Mouse (Mus musculus): Measurements from ENCODE around the gene Idh2.
"Not testable (repeated sequence)": the region's sequence is repeated elsewhere in the genome, so short reads cannot be mapped to it uniquely, and the experiment has no call there.

Idh2 gene

DNA sequence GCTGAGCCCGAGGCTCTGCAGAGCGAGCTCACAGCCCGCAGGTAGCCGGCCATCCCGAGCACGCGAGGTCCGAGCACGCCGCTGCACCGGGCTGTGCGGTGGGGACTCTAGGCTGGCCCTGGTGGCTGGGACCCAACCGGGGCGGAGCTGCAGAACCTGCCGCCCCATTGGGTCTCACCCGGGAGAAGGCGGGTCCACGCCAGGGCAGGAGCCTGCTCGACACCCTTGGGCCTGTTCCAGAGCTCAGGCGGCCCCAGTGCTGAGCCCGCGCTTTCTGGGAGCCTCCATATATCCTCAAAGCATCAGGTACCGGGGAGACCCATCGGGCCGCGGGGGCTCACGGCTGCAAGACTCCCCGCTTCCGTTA lies at the start of gene Idh2:
Gene Idh2, minus strand, starts transcription at position 169 of the 367 bp plus-strand sequence.
- DNase-seq (ENCODE audit: low read depth, low spot score): peak; percentile 65

DNA sequence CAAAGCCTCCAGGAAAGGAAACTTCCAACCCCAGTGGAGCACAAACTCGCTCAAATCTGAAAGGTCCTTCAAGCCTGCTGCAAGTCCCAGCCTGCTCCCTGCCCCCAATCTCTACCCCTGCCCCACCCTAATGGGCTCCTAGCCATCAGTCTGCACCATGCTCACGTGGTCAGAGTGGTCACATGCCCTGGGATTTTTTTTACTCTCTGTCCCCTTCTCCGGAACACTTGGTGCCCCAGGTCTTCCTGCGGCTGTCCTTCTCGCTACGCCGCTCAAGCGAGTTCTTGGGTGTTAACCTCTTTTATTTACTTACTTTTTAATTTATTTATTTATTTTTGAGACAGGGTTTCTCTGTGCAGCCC lies 45.7 kb upstream of the Idh2 start:
- no peak for DNase-seq (ENCODE audit: low read depth, low spot score)

DNA sequence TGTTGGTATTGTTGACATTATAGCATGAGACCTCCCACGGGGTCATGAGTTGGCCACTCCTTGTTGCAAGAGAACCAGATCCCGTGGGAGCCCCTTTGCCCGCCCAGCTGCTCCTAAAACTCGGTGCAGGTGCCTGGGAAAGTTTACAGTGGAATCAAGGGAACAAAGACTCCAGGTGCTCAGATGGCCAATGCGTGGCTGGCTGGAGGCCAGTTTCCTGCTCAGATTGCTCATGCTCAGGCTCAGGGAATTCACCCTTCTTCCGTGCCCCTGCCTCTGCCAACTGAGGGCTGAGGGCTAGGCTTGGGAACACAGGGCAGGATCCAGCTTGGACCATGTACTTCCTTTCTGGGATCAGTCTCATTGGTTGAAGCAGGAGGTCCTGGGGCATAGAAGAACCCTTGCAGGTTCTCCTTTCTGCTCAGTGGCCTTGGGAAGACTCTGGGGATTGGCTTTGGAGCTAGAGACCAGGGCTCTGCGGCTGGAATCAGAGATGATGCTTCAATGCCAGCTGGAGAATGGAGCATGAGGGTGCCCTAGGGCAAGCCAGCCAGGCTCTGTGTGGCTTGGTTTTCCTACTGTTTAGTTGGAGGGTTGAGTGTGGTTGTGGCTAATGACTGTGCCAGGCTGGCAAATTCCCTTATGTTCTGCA lies 45.2 kb upstream of the Idh2 start:
- no peak for DNase-seq (ENCODE audit: low read depth, low spot score)

DNA sequence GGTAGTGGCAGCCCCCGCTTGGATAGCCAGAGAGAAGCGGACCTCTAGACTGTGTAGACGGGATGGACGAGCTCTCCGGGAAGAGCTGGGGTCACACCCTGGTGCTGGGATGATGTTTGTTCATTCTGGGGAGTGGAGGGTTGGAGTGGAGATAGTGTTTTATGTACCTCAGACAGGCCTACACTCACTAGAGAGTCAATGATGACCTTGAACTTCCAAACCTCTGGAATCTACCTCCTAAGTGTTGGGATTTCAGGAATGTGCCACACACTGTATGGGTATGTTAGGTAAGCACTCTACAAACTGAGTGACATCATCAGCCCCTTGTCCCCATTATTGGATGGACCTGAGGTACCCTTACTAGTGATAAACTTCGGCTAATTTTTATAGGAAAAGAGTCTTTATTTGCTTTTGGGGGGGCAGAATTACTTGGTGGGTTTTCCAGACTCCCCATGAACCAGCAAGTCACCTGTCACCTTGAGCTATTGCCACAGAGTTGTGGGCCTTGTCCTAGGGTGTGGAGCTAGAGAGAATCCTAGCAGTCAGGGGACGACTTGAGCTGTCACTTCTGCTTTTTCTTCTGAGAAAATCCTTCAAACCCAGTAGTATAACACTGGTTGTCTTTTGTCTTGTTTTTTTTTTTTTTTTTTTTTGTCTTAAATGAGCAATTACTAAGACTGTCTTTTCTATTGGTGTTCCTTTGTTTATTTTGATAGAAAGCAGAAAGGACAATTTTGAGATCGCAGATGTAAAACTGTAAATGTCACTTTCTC lies 43.5 kb upstream of the Idh2 start:
- no peak for DNase-seq (ENCODE audit: low read depth, low spot score)

DNA sequence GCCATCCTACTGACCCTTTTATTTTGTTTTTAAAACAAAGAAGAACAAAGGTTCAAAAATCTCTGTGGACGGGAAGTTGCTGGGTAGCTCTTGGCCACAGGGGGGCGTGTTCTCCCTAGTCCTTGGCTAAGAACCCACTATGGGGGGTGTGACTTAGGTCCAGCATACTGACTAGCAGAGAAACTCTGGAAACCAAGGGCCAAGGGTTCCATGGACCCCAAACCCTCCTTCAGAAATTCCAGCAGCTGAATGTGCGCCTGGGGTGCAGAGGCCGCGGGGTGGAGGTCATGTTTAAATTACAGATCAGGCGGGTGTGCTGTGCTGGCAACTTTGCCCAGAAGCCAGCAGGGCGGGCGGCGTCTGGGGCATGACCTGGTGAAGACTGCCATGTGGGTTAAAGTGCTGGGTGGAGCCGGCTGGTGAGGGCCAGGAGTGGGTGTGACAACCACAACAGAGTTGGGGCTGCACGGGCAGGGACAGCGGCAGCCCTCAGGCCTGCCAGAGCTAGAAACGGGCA lies 41.6 kb upstream of the Idh2 start:
- no peak for DNase-seq (ENCODE audit: low read depth, low spot score)

DNA sequence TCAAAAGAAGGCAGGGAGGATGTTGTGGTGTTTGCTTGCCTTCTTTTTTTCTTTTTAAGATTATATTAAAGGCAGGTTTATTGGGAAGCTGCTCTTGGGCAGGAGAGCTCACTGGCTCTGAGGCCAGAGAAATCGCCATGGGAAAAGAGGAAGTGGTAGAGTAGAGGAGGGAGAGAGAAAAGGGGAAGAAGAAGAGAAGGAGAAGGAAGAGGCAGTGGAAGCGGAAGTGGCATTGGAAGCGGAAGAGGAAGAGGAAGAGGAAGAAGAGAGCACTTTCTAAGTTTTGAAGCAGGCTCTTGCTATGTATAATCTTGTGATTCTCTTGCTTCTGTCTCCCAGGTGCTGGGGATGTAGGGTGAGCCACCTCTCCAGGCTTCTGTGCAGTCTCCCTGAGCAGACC lies 39.5 kb upstream of the Idh2 start:
- DNase-seq (ENCODE audit: low read depth, low spot score): no peak

DNA sequence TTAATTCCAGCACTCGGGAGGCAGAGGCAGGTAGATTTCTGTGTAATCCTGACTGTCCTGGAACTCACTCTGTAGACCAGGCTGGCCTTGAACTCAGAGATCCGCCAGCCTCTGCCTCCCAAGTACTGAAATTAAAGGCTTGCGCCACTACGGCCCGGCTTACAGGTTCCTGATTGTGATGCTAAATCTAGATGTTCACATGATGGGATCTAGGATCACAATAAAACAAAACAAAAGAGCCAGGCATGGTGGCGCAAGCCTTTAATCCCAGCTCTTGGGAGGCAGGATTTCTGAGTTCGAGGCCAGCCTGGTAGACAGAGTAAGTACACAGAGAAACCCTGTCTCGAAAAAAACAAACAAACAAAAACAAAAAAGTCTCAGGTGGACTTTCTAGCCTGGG lies 37.6 kb upstream of the Idh2 start:
- no peak for DNase-seq (ENCODE audit: low read depth, low spot score)

DNA sequence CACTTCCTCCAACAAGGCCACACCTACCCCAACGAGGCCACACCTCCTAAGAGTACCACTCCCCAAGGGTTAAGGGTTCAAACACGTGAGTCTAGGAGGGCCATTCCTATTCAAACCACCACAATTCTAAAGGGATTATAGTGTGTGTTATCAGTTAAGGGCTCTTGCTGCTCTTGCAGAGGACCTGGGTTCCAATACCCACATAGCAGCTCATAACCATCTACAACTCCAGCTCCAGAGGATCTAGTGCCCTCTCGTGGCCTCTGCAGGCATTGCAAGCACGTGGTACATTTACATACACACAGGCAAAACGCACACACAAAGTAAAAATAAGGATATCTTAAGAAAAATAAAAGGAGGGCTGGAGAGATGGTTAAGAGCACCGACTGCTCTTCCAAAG lies 37.0 kb upstream of the Idh2 start:
- no peak for DNase-seq (ENCODE audit: low read depth, low spot score)

DNA sequence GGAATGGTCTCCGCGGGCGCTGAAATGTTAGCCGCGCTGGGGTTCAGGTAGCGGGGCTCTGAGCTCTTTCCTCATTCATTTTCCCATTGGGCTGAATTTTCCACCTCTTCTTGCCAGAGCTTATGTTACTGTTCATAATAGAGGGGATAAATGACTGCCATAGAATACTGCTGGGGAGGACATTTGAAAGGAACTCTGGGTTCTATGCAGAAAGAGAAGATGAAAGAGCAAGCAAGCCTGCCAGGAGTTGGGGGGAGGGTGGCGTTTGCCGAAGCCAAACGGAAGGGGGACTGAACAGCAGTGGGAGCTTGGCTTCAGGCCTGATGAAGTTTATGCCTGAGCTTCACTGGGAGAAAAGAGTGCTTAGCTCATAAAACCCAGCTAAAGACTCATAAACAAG lies 34.2 kb upstream of the Idh2 start:
- no peak for DNase-seq (ENCODE audit: low read depth, low spot score)

DNA sequence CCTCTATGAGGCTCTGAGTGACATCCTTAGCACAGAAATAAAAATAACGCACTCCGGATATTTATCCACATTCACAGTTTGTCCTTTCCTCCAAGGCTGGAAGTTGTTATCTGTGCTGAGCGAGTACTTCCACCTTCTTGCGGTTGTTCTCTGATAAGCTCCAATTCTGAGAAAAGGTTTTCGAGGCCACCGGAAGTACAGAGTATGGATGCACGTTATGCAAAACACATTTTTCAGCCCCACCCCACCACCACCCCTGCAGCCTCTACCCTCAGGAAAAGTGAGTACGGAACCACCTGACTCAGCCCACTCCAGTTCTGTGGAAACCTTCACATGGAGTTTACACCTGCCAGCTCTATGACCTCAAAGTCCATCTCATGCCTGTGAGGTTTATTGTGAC lies 30.9 kb upstream of the Idh2 start:
- no peak for DNase-seq (ENCODE audit: low read depth, low spot score)

DNA sequence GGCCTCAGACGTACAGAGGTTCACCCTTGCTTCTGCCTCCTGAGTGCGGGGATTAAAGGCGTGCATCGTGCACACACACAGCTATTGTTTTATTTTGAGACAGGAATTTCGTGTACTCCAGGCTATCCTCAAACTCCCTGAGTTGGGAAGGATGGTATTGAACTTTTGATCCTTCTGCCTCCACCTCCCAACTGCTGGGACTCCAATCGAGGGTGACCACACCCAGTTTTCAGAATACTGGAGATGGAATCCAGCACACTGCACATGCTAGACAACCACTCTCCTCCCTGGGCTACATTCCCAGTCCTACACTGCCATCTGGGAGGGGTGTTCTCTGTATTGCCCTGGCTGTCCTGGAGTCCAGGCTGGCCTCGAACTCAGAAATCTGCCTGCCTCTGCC lies 29.5 kb upstream of the Idh2 start:
- DNase-seq (ENCODE audit: low read depth, low spot score): no peak

DNA sequence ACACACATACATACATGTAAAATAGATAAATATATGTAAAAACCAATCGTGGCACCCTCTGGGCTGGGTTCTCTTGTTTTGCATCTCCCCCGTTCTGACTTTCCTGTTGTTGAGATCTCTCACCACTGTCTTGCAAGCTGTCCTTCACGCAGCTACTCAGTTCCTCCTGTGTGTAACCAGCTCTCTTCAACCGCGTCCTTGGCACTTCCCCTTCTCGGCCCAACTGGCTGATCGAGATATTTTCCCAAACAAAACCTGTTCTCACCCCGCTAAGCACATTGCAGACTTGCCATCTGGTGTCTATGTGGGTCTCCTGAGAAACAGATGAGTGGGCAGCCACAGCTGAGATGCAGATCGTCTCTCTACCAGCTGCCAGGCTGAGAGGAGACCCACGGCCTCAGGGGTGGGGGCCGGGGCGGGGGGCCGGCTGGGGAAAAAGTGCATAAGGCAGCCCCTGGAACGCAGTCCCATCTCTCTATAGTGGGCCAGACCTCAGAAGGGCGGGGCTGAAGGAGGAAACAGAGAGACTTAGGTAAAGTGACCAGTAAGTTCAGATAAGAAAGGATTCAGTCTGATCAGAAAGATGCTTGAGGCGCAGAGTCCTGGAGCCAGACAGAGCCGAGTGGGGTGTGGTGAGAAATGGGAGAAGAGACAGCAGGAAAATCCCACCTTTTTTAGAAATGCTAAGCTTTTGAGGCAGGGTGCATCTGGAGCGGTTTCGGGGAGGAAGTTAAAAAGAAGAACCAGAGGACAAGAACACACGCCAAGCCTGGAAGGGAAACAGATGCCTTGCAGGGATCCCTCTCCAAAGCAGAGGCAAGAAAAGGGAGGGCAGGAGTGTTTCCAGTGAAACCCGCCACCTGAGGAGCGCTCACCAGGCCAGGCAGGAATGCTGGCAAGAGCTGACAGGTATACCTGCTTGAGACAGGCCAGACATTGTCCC lies 28.4 kb upstream of the Idh2 start:
- no peak for DNase-seq (ENCODE audit: low read depth, low spot score)

DNA sequence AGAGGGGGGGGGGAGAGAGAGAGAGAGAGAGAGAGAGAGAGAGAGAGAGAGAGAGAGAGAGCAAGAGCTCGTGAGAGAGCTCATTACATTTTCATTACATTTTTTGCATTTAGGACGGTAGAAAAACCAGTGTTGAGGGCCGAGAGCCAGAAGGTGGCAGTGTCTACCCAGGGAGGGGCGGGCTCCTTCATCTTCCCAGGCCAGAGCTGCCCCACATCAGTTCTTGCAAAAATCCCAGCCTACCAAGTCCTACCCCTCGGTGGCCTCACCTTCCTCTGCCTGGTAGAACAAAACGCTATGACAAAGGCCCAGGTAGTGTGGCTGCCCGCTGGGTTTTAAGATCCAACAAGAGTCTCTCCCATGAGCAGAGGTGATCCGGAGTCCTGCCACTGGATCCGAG lies 25.6 kb upstream of the Idh2 start:
- peak; percentile 57 for DNase-seq (ENCODE audit: low read depth, low spot score)

DNA sequence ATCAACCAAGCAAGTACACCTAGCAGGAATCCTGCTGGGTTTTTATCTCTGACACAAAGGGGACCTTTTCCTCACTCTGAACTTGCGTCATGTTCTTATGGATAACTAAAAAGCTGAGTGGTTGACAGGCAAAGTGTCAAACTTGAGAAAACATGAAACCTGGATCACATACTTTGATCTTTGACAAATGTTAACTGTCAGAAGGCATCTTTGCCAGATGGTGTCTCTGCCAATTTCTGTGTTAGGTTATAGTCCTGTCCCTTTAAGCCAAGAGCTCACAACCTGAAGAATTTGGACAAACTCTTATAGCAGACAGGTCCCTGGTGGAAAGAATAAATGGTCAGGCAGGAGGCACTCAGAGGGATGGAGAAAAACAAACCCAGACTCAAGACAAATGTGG lies 23.2 kb upstream of the Idh2 start:
- DNase-seq (ENCODE audit: low read depth, low spot score): no peak

DNA sequence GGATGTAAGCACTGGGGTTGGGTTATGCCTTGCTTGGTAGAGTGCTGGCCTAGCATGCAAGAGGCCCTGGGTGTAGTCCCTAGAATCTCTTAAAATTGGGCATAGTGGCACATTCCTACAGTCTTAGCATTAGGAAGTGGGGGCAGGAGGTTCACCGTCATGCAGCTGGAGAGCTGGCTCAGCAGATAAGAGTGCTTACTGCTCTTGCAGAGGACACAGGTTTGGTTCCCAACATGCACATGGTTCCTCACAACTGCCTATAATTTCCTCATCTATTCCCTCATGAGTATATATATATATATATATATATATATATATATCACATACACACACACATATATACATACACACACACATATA lies 20.0 kb upstream of the Idh2 start:
- DNase-seq (ENCODE audit: low read depth, low spot score): no peak

DNA sequence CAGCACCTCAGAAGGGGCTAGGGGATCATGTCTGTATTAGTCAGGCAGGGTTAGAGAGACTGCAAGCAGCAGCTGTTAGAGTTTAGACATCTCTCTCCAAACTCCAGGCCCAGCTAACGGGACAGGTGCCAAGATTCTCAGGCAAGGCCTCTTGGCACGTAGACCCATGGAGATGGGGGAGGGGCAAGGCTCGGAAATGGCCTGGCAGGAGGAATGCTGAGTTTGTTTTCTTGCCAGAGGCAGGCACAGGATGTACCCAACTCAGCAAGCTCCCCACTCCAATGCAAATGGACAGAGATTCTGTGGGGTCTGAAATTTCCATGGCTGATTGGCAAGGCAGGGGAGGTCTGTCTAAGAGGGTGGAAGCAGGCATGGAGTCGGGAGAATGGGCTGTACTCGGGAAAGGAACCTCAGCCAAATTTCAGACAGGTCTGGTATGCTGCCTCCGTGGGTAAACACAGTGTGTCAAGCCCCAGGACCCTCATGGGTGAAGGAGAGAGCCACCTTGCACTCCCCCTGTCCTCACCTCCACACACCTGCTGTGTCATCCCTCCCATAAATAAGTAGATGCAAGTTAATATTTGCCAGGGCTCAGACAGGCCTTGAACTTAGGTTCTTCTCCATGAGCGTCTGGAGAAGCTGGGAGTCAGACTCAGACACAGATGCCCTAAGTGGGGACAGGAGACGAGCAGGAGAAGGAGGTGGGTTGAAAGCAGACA lies 19.4 kb upstream of the Idh2 start:
- no peak for DNase-seq (ENCODE audit: low read depth, low spot score)

DNA sequence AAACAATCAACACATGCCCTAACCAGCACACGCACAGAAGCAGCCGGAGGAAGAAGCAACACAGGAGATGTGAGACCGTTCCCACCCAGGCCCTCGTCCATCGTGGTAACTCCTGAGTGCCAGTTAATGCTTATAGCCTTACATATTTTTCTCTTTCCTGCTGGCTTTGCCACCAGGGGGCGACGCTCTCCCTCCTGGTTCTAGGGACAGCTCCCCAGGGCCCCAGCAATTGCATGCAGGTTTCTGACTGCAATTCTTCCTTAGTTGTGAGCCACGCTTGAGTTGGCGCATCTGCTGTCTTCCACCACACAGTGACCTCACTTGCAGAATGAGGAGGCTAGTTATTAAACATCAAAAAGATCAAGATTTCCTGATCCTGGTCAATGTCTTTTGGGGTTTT lies 17.3 kb upstream of the Idh2 start:
- DNase-seq (ENCODE audit: low read depth, low spot score): no peak

DNA sequence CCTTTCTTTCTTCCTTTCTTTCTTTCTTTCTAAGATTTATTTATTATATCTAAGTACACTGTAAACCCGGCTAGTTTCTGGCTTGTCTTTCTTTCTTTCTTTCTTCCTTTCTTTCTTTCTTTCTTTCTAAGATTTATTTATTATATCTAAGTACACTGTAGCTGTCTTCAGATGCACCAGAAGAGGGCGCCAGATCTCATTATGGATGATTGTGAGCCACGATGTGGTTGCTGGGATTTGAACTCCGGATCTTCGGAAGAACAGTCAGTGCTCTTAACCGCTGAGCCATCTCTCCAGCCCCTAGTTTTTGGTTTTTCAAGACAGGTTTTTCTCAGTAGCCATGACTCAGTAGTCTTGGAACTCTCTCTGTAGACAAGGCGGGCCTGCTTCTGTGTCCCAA lies 16.1 kb upstream of the Idh2 start:
- DNase-seq (ENCODE audit: low read depth, low spot score): not testable (repeated sequence)

DNA sequence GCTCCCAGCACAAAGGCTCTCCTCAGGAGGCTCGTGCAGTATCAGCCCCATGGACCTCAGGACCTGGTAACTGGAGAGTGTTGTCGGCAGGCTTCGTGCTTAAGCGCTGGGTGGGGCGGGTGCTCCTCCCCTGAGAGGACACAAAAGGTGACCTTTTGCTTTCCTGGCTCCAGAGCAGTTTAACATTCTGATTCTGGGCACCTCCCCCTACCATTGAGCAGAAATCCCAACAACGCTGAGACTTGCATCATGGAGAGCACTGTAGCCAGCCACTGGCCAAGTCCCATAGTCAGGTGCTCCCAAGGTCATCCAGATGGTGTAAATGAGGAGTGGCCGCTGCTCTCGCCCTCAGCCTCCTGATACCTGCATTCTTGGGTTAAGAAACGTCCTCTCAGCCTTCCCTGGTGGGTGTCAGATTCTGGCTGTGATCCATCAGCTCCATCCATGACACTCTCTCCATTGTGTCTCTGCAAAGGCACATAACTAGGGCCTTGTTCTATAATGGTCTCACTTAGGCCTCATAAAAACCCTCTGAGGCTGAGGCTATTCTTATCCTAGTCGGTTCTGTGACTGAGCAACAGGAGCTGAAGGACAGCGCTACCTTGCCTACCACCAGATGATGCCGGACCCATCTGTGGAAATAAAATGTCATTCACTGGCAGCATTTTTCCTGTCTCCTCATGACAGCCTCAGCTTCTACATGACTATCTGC lies 15.3 kb upstream of the Idh2 start:
- DNase-seq (ENCODE audit: low read depth, low spot score): no peak

DNA sequence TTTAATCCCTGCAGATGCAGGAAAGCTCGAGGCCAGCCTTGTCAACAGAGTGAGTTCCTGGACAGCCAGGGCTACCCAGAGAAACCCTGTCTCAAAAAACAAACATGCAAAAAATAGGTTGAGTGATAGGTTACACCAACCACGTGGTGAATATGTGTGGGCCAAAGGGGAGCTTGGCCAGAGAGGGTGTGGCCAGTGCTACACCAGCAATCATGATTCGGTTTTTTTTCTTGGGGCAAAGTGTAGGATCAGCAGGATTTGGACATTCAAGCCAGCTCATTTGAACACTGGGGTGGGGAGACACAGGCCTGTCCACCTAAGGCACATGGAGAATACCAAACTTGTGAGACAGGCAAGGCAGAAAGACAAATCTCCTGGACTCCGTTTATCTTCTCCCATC lies 14.1 kb upstream of the Idh2 start:
- no peak for DNase-seq (ENCODE audit: low read depth, low spot score)

DNA sequence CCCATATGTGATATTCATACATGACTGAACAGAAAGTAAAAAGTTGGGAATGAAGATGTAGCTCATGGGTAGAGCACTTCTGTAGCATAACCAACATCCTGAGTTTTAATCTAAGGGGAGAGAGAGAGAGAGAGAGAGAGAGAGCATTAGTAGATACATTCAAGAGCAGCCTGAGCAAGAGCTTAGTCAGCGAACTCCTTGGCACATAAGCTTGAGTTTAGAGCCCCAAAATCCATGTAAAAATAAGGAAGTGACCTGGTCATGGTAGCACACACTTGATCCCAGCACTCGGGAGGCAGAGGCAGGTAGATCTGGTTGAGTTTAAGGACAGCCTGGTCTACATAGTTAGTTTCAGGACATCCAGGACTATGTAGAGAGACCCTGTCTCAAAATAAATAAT lies 8.5 kb upstream of the Idh2 start:
- no peak for DNase-seq (ENCODE audit: low read depth, low spot score)

Measured in retina, postnatal 7 days (tissue).